Mouse (Mus musculus) brain, embryonic 14.5 days (tissue): ENCODE measurements around the gene Hist1h3i. TPM values are rescaled to one million over a fixed set of nuclear protein-coding genes. Genes with fewer than 3 reads are reported as not detected.

ENCODE experiments used
- DNase-seq: peaks from one replicate; pipeline ENCODE4 v3.0.0-alpha.2; 2011; ENCODE audit warnings: low read depth
- CTCF ChIP-seq: fragments of 200-500 bp; IDR thresholded peaks from 2 replicates; pipeline ENCODE4 v1.5.1; 2012; ENCODE audit warnings: inconsistent platforms, mild to moderate bottlenecking, moderate library complexity, borderline replicate concordance; ENCODE audit not compliant: insufficient read depth, insufficient read length; ENCODE audit errors: extremely low read depth
- POLR2A ChIP-seq: fragments of 200-500 bp; IDR thresholded peaks from 2 replicates; pipeline ENCODE4 v1.6.1; 2012; ENCODE audit warnings: mild to moderate bottlenecking, inconsistent platforms, borderline replicate concordance; ENCODE audit not compliant: poor library complexity, insufficient read depth, insufficient read length, severe bottlenecking; ENCODE audit errors: extremely low read depth
- polyA plus RNA-seq: library from polyadenylated mRNA; depleted of rRNA; stranded (reverse); fragments of >200 nt; gene quantifications from 2 replicates; pipeline ENCODE4 v1.2.3, GENCODE M21; 2012

Gene Hist1h3i
- polyA plus RNA-seq, 1 experiment: 35.6 TPM

DNA sequence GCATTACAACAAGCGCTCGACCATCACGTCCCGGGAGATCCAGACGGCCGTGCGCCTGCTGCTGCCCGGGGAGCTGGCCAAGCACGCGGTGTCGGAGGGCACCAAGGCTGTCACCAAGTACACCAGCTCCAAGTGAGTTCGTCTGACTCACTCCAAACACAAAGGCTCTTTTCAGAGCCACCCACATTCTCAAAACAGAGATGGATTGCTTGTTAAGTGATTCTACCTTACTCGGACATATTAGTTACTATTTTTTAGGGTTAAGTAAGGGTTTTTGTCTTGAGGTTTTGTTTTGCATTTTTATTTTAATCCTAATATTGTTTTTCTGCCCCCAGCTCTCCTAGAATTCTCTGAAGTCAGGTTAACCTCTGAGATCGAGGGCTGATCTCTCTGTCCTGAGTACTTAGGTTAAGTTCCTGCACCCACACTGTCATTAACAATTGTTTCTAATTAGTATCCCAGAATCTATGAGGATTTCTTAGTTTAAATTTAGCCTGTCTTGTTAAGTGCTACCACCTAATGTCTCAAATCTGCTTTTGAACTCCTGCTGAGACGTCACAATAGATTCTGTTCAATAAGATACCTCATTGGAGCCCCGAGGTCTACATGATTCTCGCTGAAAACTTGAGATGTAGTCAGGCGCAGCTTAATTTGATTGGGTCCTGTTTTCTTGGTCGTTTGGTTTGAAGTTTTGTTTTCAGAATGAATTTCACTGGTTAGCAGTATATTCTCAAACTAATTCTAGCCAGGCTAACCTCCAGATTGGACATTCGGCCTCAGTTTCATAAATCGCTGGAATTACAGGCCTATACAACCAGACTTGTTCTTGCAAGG lies 4.8 kb upstream of the Hist1h3i start:
- peak; percentile 63 for DNase-seq
- TF ChIP-seq POLR2A: no peak
- no peak for TF ChIP-seq CTCF

DNA sequence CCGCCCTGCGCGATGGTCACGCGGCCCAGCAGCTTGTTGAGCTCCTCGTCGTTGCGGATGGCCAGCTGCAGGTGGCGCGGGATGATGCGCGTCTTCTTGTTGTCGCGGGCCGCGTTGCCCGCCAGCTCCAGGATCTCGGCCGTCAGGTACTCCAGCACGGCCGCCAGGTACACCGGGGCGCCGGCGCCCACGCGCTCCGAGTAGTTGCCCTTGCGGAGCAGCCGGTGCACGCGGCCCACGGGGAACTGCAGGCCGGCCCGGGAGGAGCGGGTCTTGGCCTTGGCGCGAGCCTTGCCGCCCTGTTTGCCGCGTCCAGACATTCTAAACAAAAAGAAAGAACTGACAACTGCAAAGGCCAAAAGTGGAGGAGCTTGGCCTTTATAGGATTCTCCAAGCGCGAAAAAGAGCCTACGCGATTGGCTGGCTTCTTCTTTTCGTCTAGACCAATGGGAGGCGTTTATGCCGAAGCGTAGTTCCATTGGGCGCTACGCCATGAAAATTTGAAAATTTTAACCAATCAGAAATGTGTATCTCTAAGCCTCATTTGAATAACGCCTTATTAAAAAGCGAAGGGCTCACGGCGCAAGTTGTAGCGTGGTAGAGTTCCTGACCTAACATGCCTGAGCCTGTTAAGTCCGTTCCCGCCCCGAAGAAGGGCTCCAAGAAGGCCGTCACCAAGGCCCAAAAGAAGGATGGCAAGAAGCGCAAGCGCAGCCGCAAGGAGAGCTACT lies 3.9 kb upstream of the Hist1h3i start, which contains the start of the genes Hist1h2an and Hist1h2bp:
Gene Hist1h2an, minus strand, starts transcription at position 320 of the 731 bp plus-strand sequence.
Gene Hist1h2bp, plus strand, starts transcription at position 563 of the 731 bp plus-strand sequence.
- DNase-seq: peak; percentile 99

DNA sequence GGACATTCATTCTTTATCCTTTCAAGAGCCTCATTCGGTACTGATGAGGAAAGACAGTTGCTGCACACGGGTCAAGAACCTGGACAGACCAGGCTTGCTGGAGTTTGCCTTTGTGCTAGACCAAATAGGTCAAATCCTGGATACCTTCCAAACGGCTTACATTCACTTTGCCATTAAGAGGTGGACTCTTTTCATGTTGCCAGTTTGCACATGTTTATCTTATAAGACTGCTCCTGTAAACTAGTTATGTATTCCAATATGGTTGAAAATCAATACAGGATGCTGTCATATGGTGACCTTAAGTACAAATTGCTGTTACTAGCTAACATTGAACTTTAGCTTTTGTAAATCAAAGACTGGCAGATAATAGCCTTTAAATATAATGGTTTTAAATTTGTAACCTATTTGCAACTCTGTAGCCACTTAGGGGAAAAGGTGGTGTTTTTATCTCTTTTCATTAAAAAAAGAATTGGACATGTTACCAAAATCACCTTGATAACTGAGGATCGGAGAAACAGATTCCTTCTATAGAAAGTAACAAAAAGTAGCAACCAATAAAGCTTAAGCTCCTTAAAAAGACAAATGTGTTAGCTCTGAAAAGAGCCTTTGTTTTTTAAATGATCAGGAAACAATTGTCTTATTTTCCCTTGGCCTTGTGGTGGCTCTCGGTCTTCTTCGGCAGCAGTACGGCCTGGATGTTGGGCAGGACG lies 3.2 kb upstream of the Hist1h3i start:
- TF ChIP-seq POLR2A (no peak), CTCF (no peak)
- DNase-seq: peak; percentile 72

DNA sequence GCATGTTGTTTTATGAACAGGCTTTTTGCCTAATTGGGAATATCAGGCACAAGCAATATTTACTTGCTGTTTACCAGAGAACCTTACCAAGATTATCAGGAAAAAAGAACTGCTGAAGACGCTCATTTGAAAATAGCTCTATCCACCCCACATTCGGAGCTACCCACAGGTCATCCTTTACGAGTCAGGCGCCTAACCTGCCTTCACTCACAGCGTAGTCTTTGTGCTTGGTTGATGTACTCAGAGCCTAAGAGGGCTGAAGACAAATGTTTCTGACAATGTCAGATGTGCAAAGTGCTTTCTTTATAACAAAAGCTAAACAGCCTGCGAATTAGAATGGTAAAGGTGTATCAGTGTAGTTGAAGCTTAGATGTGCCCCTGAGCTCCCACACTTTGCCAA lies 1.1 kb upstream of the Hist1h3i start:
- TF ChIP-seq POLR2A: no peak
- no peak for TF ChIP-seq CTCF
- no peak for DNase-seq

DNA sequence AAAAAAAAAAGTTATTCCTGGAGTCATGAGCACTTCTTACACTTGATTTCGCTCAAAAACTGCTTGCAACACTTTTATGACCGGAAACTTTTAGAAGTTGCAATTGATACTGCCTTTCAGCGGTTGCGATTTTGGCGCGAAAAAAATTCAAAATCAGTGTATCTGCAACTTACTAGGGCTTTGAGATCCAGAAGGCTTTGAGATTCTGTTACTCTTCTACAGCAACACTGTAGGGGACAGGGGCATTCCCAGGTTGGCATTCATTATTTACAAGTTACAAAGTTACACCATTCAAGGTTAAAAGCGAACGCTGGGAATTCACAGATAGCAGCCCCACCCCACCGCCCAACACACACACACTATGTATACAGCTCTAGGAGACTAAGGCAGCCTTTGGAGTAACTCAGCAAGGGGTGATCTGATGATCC lies 578 bp upstream of the Hist1h3i start:
- peak; percentile 76 for DNase-seq
- TF ChIP-seq POLR2A: no peak
- no peak for TF ChIP-seq CTCF

DNA sequence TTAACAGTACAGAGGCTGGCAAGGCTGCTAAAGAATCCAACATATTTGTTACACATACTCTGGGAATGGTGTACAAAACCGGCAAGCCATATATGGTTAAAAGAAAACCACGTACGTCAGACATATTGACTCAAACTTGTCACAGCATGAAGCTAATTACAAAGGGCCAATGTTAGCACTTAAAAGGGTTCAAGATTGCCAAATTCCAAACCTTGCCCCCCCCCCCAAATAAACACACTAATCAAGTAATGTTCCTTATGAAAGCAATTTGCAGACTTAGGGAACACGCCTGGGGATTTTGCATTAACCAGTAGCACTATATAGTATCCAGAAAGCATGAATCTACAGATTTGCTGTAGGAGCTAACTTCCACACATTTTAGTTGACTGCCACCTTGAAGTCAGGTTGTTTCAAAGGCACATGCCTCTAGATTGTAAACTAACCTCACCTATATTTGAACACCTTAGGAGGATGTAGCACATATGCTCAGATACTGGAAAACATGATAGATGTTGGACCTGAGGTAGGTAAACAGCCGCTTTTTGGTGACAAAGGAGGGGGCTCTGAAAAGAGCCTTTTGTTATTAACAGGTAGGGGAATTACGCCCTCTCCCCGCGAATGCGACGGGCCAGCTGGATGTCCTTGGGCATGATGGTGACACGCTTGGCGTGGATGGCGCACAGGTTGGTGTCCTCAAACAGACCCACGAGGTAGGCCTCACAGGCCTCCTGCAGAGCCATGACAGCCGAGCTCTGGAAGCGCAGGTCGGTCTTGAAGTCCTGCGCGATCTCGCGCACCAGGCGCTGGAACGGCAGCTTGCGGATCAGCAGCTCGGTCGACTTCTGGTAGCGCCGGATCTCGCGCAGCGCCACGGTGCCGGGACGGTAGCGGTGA lies 562 bp downstream of the Hist1h3i start:
- peak; percentile 77 for DNase-seq

DNA sequence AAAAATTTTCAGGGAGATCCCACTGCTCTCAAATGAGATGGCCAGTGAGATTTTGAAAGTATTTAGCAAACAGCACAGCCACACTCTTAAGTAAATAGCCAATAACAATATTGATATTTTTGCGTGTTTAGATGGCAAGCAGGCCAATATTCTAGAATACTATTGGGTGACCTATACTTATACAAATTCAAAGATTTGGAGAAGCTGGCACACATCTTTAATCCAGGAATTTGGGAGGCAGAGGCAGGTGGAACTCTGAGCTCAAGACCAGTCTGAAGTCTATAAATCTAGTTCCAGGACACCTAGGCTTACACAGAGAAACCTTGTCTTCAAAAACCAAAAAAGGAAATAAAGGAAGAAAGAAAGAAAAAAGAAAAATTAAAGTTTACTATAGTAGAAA lies 1.5 kb downstream of the Hist1h3i start:
- DNase-seq: no peak
- TF ChIP-seq POLR2A (no peak), CTCF (no peak)

DNA sequence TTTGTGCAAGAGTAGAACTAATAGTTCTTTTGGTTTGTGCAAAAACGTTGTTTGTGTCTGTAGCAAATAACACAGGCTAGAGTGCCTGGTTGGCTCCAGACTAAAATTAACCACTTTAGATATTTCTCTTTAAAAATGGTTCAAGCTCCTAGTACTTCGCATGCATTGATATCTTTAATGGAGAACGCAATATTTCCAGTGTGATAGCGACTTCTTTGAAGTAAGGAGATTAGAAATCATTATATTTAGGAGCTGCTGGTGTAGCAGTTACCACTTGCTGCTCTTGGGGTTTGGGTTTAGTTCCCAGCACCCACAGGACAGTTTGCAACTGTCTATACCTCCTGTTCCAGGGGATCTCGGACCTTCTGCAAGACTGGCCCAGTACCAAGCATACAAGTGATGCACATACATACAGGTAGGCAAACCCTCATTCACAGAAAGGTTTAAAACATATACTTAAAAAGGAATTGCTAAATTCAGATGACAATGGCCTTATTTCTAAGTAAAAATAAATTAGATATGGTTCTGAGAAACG lies 2.1 kb downstream of the Hist1h3i start:
- no peak for DNase-seq
- TF ChIP-seq POLR2A (no peak), CTCF (no peak)

DNA sequence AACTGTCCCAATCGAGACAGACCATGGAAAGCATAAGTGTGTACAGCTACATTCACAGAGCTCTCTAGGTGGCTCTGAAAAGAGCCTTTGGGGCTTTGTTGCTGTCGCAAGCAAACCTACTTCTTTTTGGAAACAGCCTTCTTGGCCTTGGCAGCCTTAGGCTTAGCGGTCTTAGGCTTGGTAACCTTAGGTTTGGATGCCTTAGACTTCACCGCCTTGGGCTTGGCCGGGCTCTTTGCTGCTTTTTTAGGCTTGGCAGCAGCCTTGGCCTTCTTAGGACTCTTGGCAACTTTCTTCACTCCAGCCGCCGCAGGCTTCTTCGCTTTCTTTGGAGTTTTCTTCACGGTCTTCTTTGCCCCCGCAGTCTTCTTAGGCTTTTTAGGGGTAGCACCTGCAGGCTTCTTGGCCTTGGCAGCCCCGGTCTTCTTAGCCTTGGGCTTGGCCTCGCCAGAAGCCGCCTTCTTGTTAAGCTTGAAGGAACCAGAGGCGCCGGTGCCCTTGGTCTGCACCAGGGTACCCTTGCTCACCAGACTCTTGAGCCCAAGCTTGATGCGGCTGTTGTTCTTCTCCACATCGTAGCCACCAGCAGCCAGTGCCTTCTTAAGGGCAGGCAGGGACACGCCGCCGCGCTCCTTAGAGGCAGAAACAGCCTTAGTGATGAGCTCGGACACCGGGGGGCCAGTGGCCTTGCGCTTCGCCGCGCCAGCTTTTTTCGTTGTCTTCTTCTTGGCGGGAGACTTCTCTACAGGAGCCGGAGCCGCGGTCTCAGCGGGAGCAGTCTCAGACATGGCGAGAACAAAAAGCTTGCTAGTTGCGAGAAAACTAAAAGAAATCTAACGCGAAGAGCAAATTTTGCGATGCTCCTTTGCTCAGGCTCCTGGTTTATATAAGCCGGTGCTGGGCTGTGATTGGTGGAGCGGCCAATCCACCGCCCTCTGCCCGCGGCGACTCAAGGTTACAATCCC lies 3.1 kb downstream of the Hist1h3i start, which contains the start of gene Hist1h1b:
Gene Hist1h1b, minus strand, starts transcription at position 859 of the 965 bp plus-strand sequence.
- DNase-seq: peak; percentile 91
- TF ChIP-seq POLR2A: peak; percentile 27; the same call in 1 of the 2 replicates
- no peak for TF ChIP-seq CTCF
